Mouse (Mus musculus): ENCODE results near the gene Arhgef1.

- TF ChIP-seq CTCF (IDR thresholded peaks at IDR 0.05; ENCODE audit: control insufficient read depth, insufficient read depth, insufficient read length) (no peak), USF1 (IDR thresholded peaks at IDR 0.05; ENCODE audit: low read depth) (no peak), CEBPB (IDR thresholded peaks at IDR 0.05; ENCODE audit: low read depth) (no peak), MAX (IDR thresholded peaks at IDR 0.05) (no peak), FOSL1 (IDR thresholded peaks at IDR 0.05; ENCODE audit: insufficient read depth, low read length, poor library complexity, severe bottlenecking) (no peak), MYOG (IDR thresholded peaks at IDR 0.05; ENCODE audit: control insufficient read depth, extremely low read depth, insufficient read length) (no peak), MYOD1 (IDR thresholded peaks at IDR 0.05; ENCODE audit: control insufficient read depth, insufficient read length, low read depth) (no peak)
Observed at GRCm38 (mm10) chr7:24964288-24964687, 61.6 kb downstream of the Arhgef1 start.
